Mouse (Mus musculus) liver, embryonic 16.5 days (tissue): Measurements from ENCODE around the gene Olfr1423. TPM values are rescaled to one million over a fixed set of nuclear protein-coding genes. Genes with fewer than 3 reads are reported as not detected.
"Not testable (repeated sequence)": the region's sequence is repeated elsewhere in the genome, so short reads cannot be mapped to it uniquely, and the experiment has no call there.

Experiments used
- ATAC-seq: fragments of 200-750 bp; cut with Nextera tagmentation; 2 replicates; pipeline ENCODE4 v1.8.0; 2017; ENCODE audit warnings: low read depth, mild to moderate bottlenecking, moderate number of reproducible peaks, moderate library complexity
- H3K27ac ChIP-seq: fragments of 300-500 bp; sonication (generic); 2 replicates; pipeline ENCODE4 v1.5.1; 2014; ENCODE audit warnings: mild to moderate bottlenecking, low read length
- H3K27me3 ChIP-seq: fragments of 300-500 bp; sonication (generic); 2 replicates; pipeline ENCODE4 v1.6.1; 2014; ENCODE audit warnings: low read depth, low read length, mixed read lengths; ENCODE audit not compliant: control insufficient read depth, insufficient read depth
- H3K36me3 ChIP-seq: fragments of 300-500 bp; sonication (generic); 2 replicates; pipeline ENCODE4 v1.6.1; 2014; ENCODE audit warnings: mild to moderate bottlenecking; ENCODE audit not compliant: control insufficient read depth, insufficient read depth
- H3K4me1 ChIP-seq: fragments of 300-500 bp; sonication (generic); 2 replicates; pipeline ENCODE4 v1.6.1; 2014; ENCODE audit warnings: low read depth, low read length, mixed read lengths; ENCODE audit not compliant: control insufficient read depth
- H3K4me2 ChIP-seq: fragments of 300-500 bp; sonication (generic); 2 replicates; pipeline ENCODE4 v1.6.1; 2014; ENCODE audit warnings: low read depth, low read length, mixed read lengths
- H3K4me3 ChIP-seq: fragments of 300-500 bp; sonication (generic); 2 replicates; pipeline ENCODE4 v1.5.1; 2014; ENCODE audit warnings: low read depth, mild to moderate bottlenecking, low read length
- H3K9ac ChIP-seq: fragments of 300-500 bp; sonication (generic); 2 replicates; pipeline ENCODE4 v1.6.1; 2014; ENCODE audit warnings: low read depth, low read length
- H3K9me3 ChIP-seq: fragments of 300-500 bp; sonication (generic); replicated peaks from 2 replicates; pipeline ENCODE4 v1.6.1; 2016; ENCODE audit warnings: low read length; ENCODE audit not compliant: control insufficient read depth
- WGBS: fragments of 180-500 bp; shearing (Covaris S2); extraction: QIAGEN DNeasy Blood & Tissue Kit; methylation state at CpG from one replicate; pipeline ENCODE4 v1.1.7; 2014; ENCODE audit not compliant: insufficient replicate concordance; 5-methylcytosine and 5-hydroxymethylcytosine counted together
- polyA plus RNA-seq: library from polyadenylated mRNA; unstranded; fragments of >200 nt; fragmentation: Nextera tagmentation; extraction: Ambion mirVana; gene quantifications from 2 replicates; pipeline ENCODE4 v1.2.1, GENCODE M21; 2015

Gene Olfr1423
- polyA plus RNA-seq, 1 experiment from 2014 or later: 0.01 TPM

- H3K4me1 ChIP-seq, H3K27me3 ChIP-seq, H3K9me3 ChIP-seq, ATAC-seq, H3K4me3 ChIP-seq, H3K4me2 ChIP-seq, H3K27ac ChIP-seq, H3K9ac ChIP-seq: not testable (repeated sequence)
- 72% methylated on average over 5 of the region's 5 CpGs for WGBS
- peaks cover 54% of the 10 kb centered on the region for H3K36me3 ChIP-seq
Measured at GRCm38 (mm10) chr19:11984614-11985013, 56.5 kb downstream of the Olfr1423 start.

Other genes with a start within 250 kb of the Olfr1423 start
- gene Stx3, start 221.9 kb downstream of the Olfr1423 start, polyA plus RNA-seq: 1.8 and 2.3 TPM in 2 replicates
- not detected in 2 replicates for gene Olfr1417, start 202.1 kb downstream of the Olfr1423 start, polyA plus RNA-seq
- not detected in 2 replicates for gene Olfr1418, start 180.3 kb downstream of the Olfr1423 start, polyA plus RNA-seq
- gene Olfr1419, start 166.2 kb downstream of the Olfr1423 start, polyA plus RNA-seq: not detected in 2 replicates
- gene Olfr1420, start 154.8 kb downstream of the Olfr1423 start, polyA plus RNA-seq: not detected in 2 replicates
- 6.8 TPM in 2 replicates for gene Patl1, start 128.9 kb downstream of the Olfr1423 start, polyA plus RNA-seq
- 1.7 TPM in 2 replicates for gene Osbp, start 75.4 kb downstream of the Olfr1423 start, polyA plus RNA-seq
- not detected in 2 replicates for gene Olfr1424, start 21.4 kb upstream of the Olfr1423 start, polyA plus RNA-seq
- not detected in 2 replicates for gene Olfr1425, start 36.4 kb upstream of the Olfr1423 start, polyA plus RNA-seq
- not detected in 2 replicates for gene Olfr1426, start 50.7 kb upstream of the Olfr1423 start, polyA plus RNA-seq
- gene Olfr1427, start 62.0 kb upstream of the Olfr1423 start, polyA plus RNA-seq: not detected in 2 replicates
- gene Olfr1428, start 74.6 kb upstream of the Olfr1423 start, polyA plus RNA-seq: not detected in 2 replicates
- not detected in 2 replicates for gene Olfr76, start 81.9 kb upstream of the Olfr1423 start, polyA plus RNA-seq
- gene Olfr1555-ps1, start 128.8 kb upstream of the Olfr1423 start, polyA plus RNA-seq: not detected in 2 replicates
- gene Olfr1431, start 159.3 kb upstream of the Olfr1423 start, polyA plus RNA-seq: not detected in 2 replicates
- not detected in 2 replicates for gene Olfr1432, start 191.3 kb upstream of the Olfr1423 start, polyA plus RNA-seq
- not detected in 2 replicates for gene Olfr262, start 200.3 kb upstream of the Olfr1423 start, polyA plus RNA-seq
- not detected in 2 replicates for gene Olfr235, start 219.7 kb upstream of the Olfr1423 start, polyA plus RNA-seq
- not detected in 2 replicates for gene Olfr1434, start 238.5 kb upstream of the Olfr1423 start, polyA plus RNA-seq